Mouse (Mus musculus) liver, embryonic 16.5 days (tissue): ENCODE results near the gene Daxx. TPM values are rescaled to one million over a fixed set of nuclear protein-coding genes. Genes with fewer than 3 reads are reported as not detected.
"Not testable (repeated sequence)": the region's sequence is repeated elsewhere in the genome, so short reads cannot be mapped to it uniquely, and the experiment has no call there.

Experiments used
- ATAC-seq: fragments of 200-750 bp; cut with Nextera tagmentation; 2 replicates; pipeline ENCODE4 v1.8.0; 2017; ENCODE audit warnings: low read depth, mild to moderate bottlenecking, moderate number of reproducible peaks, moderate library complexity
- H3K27ac ChIP-seq: fragments of 300-500 bp; sonication (generic); 2 replicates; pipeline ENCODE4 v1.5.1; 2014; ENCODE audit warnings: mild to moderate bottlenecking, low read length
- H3K27me3 ChIP-seq: fragments of 300-500 bp; sonication (generic); 2 replicates; pipeline ENCODE4 v1.6.1; 2014; ENCODE audit warnings: low read depth, low read length, mixed read lengths; ENCODE audit not compliant: control insufficient read depth, insufficient read depth
- H3K36me3 ChIP-seq: fragments of 300-500 bp; sonication (generic); 2 replicates; pipeline ENCODE4 v1.6.1; 2014; ENCODE audit warnings: mild to moderate bottlenecking; ENCODE audit not compliant: control insufficient read depth, insufficient read depth
- H3K4me1 ChIP-seq: fragments of 300-500 bp; sonication (generic); 2 replicates; pipeline ENCODE4 v1.6.1; 2014; ENCODE audit warnings: low read depth, low read length, mixed read lengths; ENCODE audit not compliant: control insufficient read depth
- H3K4me2 ChIP-seq: fragments of 300-500 bp; sonication (generic); 2 replicates; pipeline ENCODE4 v1.6.1; 2014; ENCODE audit warnings: low read depth, low read length, mixed read lengths
- H3K4me3 ChIP-seq: fragments of 300-500 bp; sonication (generic); 2 replicates; pipeline ENCODE4 v1.5.1; 2014; ENCODE audit warnings: low read depth, mild to moderate bottlenecking, low read length
- H3K9ac ChIP-seq: fragments of 300-500 bp; sonication (generic); 2 replicates; pipeline ENCODE4 v1.6.1; 2014; ENCODE audit warnings: low read depth, low read length
- H3K9me3 ChIP-seq: fragments of 300-500 bp; sonication (generic); replicated peaks from 2 replicates; pipeline ENCODE4 v1.6.1; 2016; ENCODE audit warnings: low read length; ENCODE audit not compliant: control insufficient read depth
- WGBS: fragments of 180-500 bp; shearing (Covaris S2); extraction: QIAGEN DNeasy Blood & Tissue Kit; methylation state at CpG from one replicate; pipeline ENCODE4 v1.1.7; 2014; ENCODE audit not compliant: insufficient replicate concordance; 5-methylcytosine and 5-hydroxymethylcytosine counted together
- polyA plus RNA-seq: library from polyadenylated mRNA; unstranded; fragments of >200 nt; fragmentation: Nextera tagmentation; extraction: Ambion mirVana; gene quantifications from 2 replicates; pipeline ENCODE4 v1.2.1, GENCODE M21; 2015

The Daxx gene
- polyA plus RNA-seq, 1 experiment from 2014 or later: 19.6 TPM

DNA sequence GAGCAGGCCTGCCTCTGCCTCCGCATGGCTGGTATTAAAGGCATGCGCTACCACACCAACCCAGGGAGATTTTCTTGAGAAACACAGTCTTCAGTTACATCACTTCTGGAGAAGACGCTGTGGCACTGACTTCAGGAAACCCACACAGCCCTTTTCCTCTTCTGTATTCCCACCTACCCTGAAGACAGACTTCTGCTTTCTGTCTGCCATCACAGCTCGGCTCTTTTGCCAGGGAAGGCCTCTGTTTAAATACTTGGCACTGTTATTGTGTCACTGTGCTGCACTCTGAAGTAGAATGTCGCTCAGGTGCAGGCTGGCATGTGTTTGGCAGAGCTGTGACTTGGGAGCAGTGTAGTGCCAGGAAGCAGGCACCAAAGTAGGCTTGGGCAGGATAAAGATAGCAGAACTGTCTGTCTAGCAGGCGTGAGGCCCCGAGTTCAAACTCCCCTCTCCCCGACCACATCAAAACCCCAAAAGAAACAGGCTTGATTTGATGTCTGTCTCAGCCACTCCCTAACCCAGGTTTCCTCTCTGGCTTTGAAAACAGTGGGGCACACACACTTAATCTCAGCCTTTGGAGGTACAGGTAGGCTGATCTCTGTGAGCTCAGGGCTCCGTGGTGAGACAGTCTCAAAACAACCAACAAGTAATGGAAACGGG is 38.3 kb downstream of the Daxx start:
- Histone ChIP-seq H3K4me3 (no peak overlapping the region), H3K9ac (no peak overlapping the region), H3K27me3 (no peaks in the 10 kb centered on the region), H3K36me3 (peaks cover 14% of the 10 kb centered on the region), H3K27ac (no peak overlapping the region; the same call in 1 of the 2 replicates), H3K4me2 (no peak overlapping the region), H3K9me3 (no peaks in the 10 kb centered on the region), H3K4me1 (peaks cover 23% of the 10 kb centered on the region)
- ATAC-seq: no peak
- 48% methylated on average over 10 of the region's 10 CpGs for WGBS

GRCm38 (mm10) chr17:33948090-33948904 is 39.1 kb downstream of the Daxx start:
- WGBS: 78% methylated on average over 22 of the region's 22 CpGs
- H3K4me3 ChIP-seq: no peak overlapping the region

DNA sequence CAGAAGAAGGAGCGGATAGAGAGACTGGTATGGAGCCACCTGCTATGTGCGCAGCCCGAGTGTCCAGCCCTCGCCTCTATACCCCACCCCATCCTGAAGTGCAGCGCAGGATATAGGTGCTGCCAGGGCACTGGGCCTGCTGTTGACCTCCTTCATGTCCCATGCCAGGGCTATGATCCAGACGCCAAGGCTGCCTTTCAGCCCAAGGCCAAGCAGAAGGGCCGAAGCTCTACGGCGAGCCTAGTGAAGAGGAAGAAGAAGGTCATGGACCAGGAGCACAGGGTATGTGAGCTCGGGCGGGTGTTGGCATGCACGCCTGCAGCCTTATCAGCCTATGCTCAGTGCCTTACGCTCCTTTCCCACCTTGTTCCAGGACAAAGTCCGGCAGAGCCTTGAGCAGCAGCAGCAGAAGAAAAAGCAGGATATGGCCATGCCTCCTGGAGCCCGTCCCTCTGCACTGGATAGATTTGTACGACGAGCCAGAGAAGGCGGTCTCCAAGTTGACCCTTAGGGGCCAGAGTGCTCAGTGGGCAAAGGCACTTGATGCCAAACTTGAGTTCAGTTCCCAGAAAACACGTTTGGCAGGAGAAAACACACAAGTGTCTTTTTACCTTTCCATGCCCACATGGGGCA is 39.8 kb downstream of the Daxx start:
- Histone ChIP-seq H3K4me1 (peaks cover 38% of the 10 kb centered on the region), H3K9me3 (no peaks in the 10 kb centered on the region), H3K27ac (no peak overlapping the region), H3K9ac (no peak overlapping the region), H3K36me3 (peaks cover 22% of the 10 kb centered on the region), H3K4me2 (no peak overlapping the region), H3K4me3 (no peak overlapping the region), H3K27me3 (no peaks in the 10 kb centered on the region)
- 76% methylated on average over 19 of the region's 19 CpGs for WGBS
- no peak for ATAC-seq

More at GRCm38 (mm10) chr17:33948090-33948904, 39.1 kb downstream of the Daxx start:
- H3K27ac ChIP-seq: no peak overlapping the region
- no peaks in the 10 kb centered on the region for H3K9me3 ChIP-seq
- H3K27me3 ChIP-seq: no peaks in the 10 kb centered on the region
- H3K4me1 ChIP-seq: peaks cover 30% of the 10 kb centered on the region
- H3K36me3 ChIP-seq: peaks cover 21% of the 10 kb centered on the region
- H3K9ac ChIP-seq: no peak overlapping the region
- ATAC-seq: no peak
- H3K4me2 ChIP-seq: no peak overlapping the region

GRCm38 (mm10) chr17:33950131-33950625 is 41.0 kb downstream of the Daxx start:
- Histone ChIP-seq H3K36me3 (peaks cover 16% of the 10 kb centered on the region), H3K9ac (no peak overlapping the region; the same call in 1 of the 2 replicates), H3K9me3 (no peaks in the 10 kb centered on the region), H3K27me3 (no peaks in the 10 kb centered on the region), H3K27ac (no peak overlapping the region), H3K4me2 (peak overlapping the region; percentile 88), H3K4me1 (peaks cover 45% of the 10 kb centered on the region), H3K4me3 (no peak overlapping the region; the same call in 1 of the 2 replicates)
- ATAC-seq: no peak
- WGBS: 74% methylated on average over 10 of the region's 10 CpGs

- Histone ChIP-seq H3K4me1 (peaks cover 45% of the 10 kb centered on the region), H3K4me3 (peak within 1 kb of the TSS; percentile 65), H3K27me3 (no peaks in the 10 kb centered on the region), H3K9me3 (no peaks in the 10 kb centered on the region), H3K36me3 (peaks cover 16% of the 10 kb centered on the region), H3K4me2 (peak within 1 kb of the TSS; percentile 88), H3K9ac (peak within 1 kb of the TSS; percentile 67), H3K27ac (peak within 1 kb of the TSS; percentile 82)
- peak; percentile 56 for ATAC-seq
- WGBS: under 1% methylated on average over 45 of the region's 45 CpGs
Observed at GRCm38 (mm10) chr17:33951021-33951946, 42.1 kb downstream of the Daxx start, which contains the start of gene B3galt4. TSS of gene B3galt4 (minus strand) at chr17:33951488.

DNA sequence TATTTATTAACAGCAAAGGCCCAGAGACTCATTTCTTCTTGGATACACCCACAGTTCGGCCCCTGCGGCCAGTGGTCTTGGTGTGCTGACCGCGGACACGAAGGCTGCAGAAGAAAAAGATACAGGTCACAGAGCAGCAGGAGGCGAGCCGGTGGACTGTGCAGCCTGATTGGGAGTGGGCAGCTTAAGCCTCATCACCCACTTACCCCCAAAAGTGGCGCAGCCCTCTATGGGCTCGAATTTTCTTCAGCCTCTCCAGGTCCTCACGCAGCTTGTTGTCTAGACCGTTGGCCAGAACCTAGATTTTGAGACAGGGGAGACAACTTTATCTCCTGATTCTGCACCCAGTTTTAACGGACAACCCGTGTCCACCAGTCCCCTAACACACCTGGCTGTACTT is 42.8 kb downstream of the Daxx start:
- H3K27ac ChIP-seq: peak overlapping the region; percentile 82
- H3K4me3 ChIP-seq: peak overlapping the region; percentile 65
- peaks cover 16% of the 10 kb centered on the region for H3K36me3 ChIP-seq
- 63% methylated on average over 13 of the region's 13 CpGs for WGBS
- peak overlapping the region; percentile 88 for H3K4me2 ChIP-seq
- H3K4me1 ChIP-seq: peaks cover 50% of the 10 kb centered on the region
- H3K9ac ChIP-seq: peak overlapping the region; percentile 67; the same call in 1 of the 2 replicates
- ATAC-seq, H3K9me3 ChIP-seq, H3K27me3 ChIP-seq: not testable (repeated sequence)

DNA sequence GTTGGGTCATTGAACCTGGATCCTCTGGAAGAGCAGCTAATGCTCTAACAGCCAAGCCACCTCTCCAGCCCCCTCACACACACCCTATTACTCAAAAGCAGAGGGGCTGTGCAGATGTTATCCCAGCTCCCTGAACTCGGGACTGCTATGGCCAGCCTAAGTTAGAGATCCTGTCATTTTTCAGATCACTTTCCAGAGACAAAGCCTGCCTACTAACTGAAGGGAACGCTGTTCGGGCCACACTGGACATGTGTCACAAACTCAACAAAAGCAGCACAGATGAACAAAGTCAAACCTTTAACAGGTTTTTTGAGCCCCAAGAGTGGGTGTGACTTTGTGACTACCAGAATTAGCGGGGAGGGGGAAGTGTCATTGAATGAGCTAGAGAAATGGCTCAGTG is 43.7 kb downstream of the Daxx start:
- Histone ChIP-seq H3K4me1 (peaks cover 50% of the 10 kb centered on the region), H3K36me3 (peaks cover 16% of the 10 kb centered on the region), H3K4me3 (peak overlapping the region; percentile 88), H3K27ac (peak overlapping the region; percentile 37), H3K4me2 (peak overlapping the region; percentile 88), H3K27me3 (no peaks in the 10 kb centered on the region), H3K9me3 (no peaks in the 10 kb centered on the region), H3K9ac (peak overlapping the region; percentile 91)
- ATAC-seq: no peak
- 72% methylated on average over 4 of the region's 4 CpGs for WGBS

DNA sequence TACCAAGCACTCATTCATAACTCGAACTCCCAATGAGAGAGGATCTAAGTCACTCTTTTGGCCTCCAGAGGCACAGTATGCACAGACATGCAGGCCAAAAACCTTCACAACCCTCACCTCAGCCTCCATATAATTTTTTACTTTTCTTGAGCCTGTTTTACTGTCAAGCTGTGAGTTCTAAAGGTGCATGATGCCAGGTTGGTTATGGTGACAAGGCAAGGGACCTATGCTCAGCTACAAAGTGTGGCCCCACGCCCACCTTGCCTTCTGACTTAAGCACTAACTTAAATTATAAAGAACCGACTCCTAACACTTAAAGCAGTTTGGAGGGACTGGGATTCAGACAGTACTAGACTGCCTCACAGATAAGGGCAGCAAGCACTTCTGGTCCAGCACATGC is 44.1 kb downstream of the Daxx start:
- 50% methylated on average over 3 of the region's 3 CpGs for WGBS
- no peaks in the 10 kb centered on the region for H3K9me3 ChIP-seq
- peak overlapping the region; percentile 88 for H3K4me3 ChIP-seq
- H3K27me3 ChIP-seq: no peaks in the 10 kb centered on the region
- no peak for ATAC-seq
- peak overlapping the region; percentile 37 for H3K27ac ChIP-seq
- peaks cover 16% of the 10 kb centered on the region for H3K36me3 ChIP-seq
- H3K9ac ChIP-seq: peak overlapping the region; percentile 91
- H3K4me1 ChIP-seq: peaks cover 50% of the 10 kb centered on the region
- H3K4me2 ChIP-seq: peak overlapping the region; percentile 88
